Mouse (Mus musculus) brown adipose tissue, adult 24 weeks (tissue): ENCODE results near the gene Man2a2. TPM values are rescaled to one million over a fixed set of nuclear protein-coding genes. Genes with fewer than 3 reads are reported as not detected.

ENCODE experiments used
- H3K27ac ChIP-seq: fragments of 200-500 bp; replicated peaks from 2 replicates; pipeline ENCODE4 v1.5.1; 2012; ENCODE audit warnings: low read depth, mild to moderate bottlenecking, low read length
- H3K4me1 ChIP-seq: fragments of 200-500 bp; 2 replicates; pipeline ENCODE4 v1.6.1; 2012; ENCODE audit warnings: low read length, mixed read lengths; ENCODE audit not compliant: control insufficient read depth, insufficient read depth, insufficient read length
- H3K4me3 ChIP-seq: fragments of 200-500 bp; 2 replicates; pipeline ENCODE4 v1.5.1; 2012; ENCODE audit warnings: low read depth, mild to moderate bottlenecking, low read length, moderate library complexity; ENCODE audit not compliant: insufficient read depth
- polyA plus RNA-seq: library from polyadenylated mRNA; stranded (reverse); fragments of >200 nt; gene quantifications from 2 replicates; pipeline ENCODE4 v1.2.4, GENCODE M21; 2012; ENCODE audit not compliant: missing spikeins, insufficient read depth, insufficient read length

The Man2a2 gene
- polyA plus RNA-seq: 56.3 and 65.8 TPM in 2 replicates

- H3K4me3 ChIP-seq: peak within 1 kb of the TSS; percentile 84
- peak within 1 kb of the TSS; percentile 54 for H3K27ac ChIP-seq
- peaks cover 3% of the 10 kb centered on the region; the same call in 1 of the 2 replicates for H3K4me1 ChIP-seq
These were observed at the start of gene Man2a2 for GRCm38 (mm10) chr7:80371041-80371751. TSS of gene Man2a2 (minus strand) at chr7:80371375.

- H3K27ac ChIP-seq: 0 out of 2 replicates have a peak overlapping the region, but pooled peaks have one; percentile 15
- H3K4me1 ChIP-seq: no peaks in the 10 kb centered on the region
- no peak overlapping the region for H3K4me3 ChIP-seq
These were observed 49.4 kb upstream of the Man2a2 start for GRCm38 (mm10) chr7:80420586-80420985.

- Histone ChIP-seq H3K4me1 (no peaks in the 10 kb centered on the region), H3K27ac (no peak overlapping the region), H3K4me3 (no peak overlapping the region)
These were observed 48.1 kb upstream of the Man2a2 start for GRCm38 (mm10) chr7:80419278-80419677.

GRCm38 (mm10) chr7:80418036-80418435 lies 46.9 kb upstream of the Man2a2 start:
- Histone ChIP-seq H3K4me1 (no peaks in the 10 kb centered on the region; the same call in 1 of the 2 replicates), H3K4me3 (no peak overlapping the region), H3K27ac (no peak overlapping the region)

GRCm38 (mm10) chr7:80417601-80418000 lies 46.4 kb upstream of the Man2a2 start:
- H3K4me1 ChIP-seq: no peaks in the 10 kb centered on the region; the same call in 1 of the 2 replicates
- no peak overlapping the region for H3K4me3 ChIP-seq
- H3K27ac ChIP-seq: no peak overlapping the region

- Histone ChIP-seq H3K4me3 (no peak overlapping the region), H3K27ac (no peak overlapping the region), H3K4me1 (no peaks in the 10 kb centered on the region; the same call in 1 of the 2 replicates)
These were observed 45.8 kb upstream of the Man2a2 start for GRCm38 (mm10) chr7:80416969-80417368.

GRCm38 (mm10) chr7:80414303-80414855 lies 43.2 kb upstream of the Man2a2 start:
- no peak overlapping the region for H3K4me3 ChIP-seq

GRCm38 (mm10) chr7:80413512-80414302 lies 42.5 kb upstream of the Man2a2 start:
- Histone ChIP-seq H3K4me1 (no peaks in the 10 kb centered on the region; the same call in 1 of the 2 replicates), H3K27ac (no peak overlapping the region), H3K4me3 (no peak overlapping the region)

More at GRCm38 (mm10) chr7:80414303-80414855, 43.2 kb upstream of the Man2a2 start:
- H3K27ac ChIP-seq: no peak overlapping the region
- no peaks in the 10 kb centered on the region; the same call in 1 of the 2 replicates for H3K4me1 ChIP-seq

GRCm38 (mm10) chr7:80412781-80413180 lies 41.6 kb upstream of the Man2a2 start:
- H3K27ac ChIP-seq: no peak overlapping the region
- H3K4me3 ChIP-seq: no peak overlapping the region
- H3K4me1 ChIP-seq: no peaks in the 10 kb centered on the region; the same call in 1 of the 2 replicates

- no peak overlapping the region for H3K4me3 ChIP-seq
- H3K27ac ChIP-seq: no peak overlapping the region
- no peaks in the 10 kb centered on the region; the same call in 1 of the 2 replicates for H3K4me1 ChIP-seq
These were observed 41.1 kb upstream of the Man2a2 start for GRCm38 (mm10) chr7:80412279-80412678.

GRCm38 (mm10) chr7:80410380-80410779 lies 39.2 kb upstream of the Man2a2 start:
- Histone ChIP-seq H3K4me3 (no peak overlapping the region), H3K27ac (no peak overlapping the region), H3K4me1 (no peaks in the 10 kb centered on the region; the same call in 1 of the 2 replicates)

GRCm38 (mm10) chr7:80407712-80408111 lies 36.5 kb upstream of the Man2a2 start:
- no peak overlapping the region for H3K4me3 ChIP-seq
- 0 out of 2 replicates have a peak, but pooled peaks cover 3% of the 10 kb centered on the region for H3K4me1 ChIP-seq
- no peak overlapping the region for H3K27ac ChIP-seq

- H3K27ac ChIP-seq: no peak overlapping the region
- peaks cover 5% of the 10 kb centered on the region for H3K4me1 ChIP-seq
- no peak overlapping the region for H3K4me3 ChIP-seq
These were observed 35.0 kb upstream of the Man2a2 start for GRCm38 (mm10) chr7:80406186-80406585.

- Histone ChIP-seq H3K4me1 (peaks cover 15% of the 10 kb centered on the region), H3K27ac (peak within 1 kb of the TSS; percentile 95), H3K4me3 (no peak within 1 kb of the TSS)
These were observed 34.1 kb upstream of the Man2a2 start, which contains the start of gene Furin for GRCm38 (mm10) chr7:80405188-80405695. TSS of gene Furin (minus strand) at chr7:80405436.
